Mouse (Mus musculus) ES-Bruce4 (cell line): Measurements from ENCODE around the gene Gns. TPM values are rescaled to one million over a fixed set of nuclear protein-coding genes. Genes with fewer than 3 reads are reported as not detected.

ENCODE experiments used
- H3K27ac ChIP-seq: 2 replicates; pipeline ENCODE4 v1.5.1; 2012; ENCODE audit warnings: low read length, inconsistent platforms; ENCODE audit not compliant: insufficient read depth
- H3K27me3 ChIP-seq: 2 replicates; pipeline ENCODE4 v1.6.1; 2012; ENCODE audit warnings: mild to moderate bottlenecking, low read length, inconsistent platforms; ENCODE audit not compliant: control insufficient read depth, poor library complexity, insufficient read depth, severe bottlenecking
- H3K36me3 ChIP-seq: 2 replicates; pipeline ENCODE4 v1.6.1; 2012; ENCODE audit warnings: inconsistent platforms, mild to moderate bottlenecking, low read length, moderate library complexity; ENCODE audit not compliant: control insufficient read depth, poor library complexity, insufficient read depth, severe bottlenecking
- H3K4me1 ChIP-seq: one replicate; pipeline ENCODE4 v1.8.1; 2011; ENCODE audit warnings: low read length; ENCODE audit not compliant: control insufficient read depth, insufficient read depth
- H3K4me3 ChIP-seq: 2 replicates; pipeline ENCODE4 v1.5.1; 2011; ENCODE audit warnings: low read depth, mild to moderate bottlenecking, low read length
- H3K9ac ChIP-seq: 2 replicates; pipeline ENCODE4 v1.6.1; 2012; ENCODE audit warnings: low read depth, mild to moderate bottlenecking, inconsistent platforms; ENCODE audit not compliant: poor library complexity, severe bottlenecking
- H3K9me3 ChIP-seq: replicated peaks from 2 replicates; pipeline ENCODE4 v1.6.1; 2012; ENCODE audit warnings: mild to moderate bottlenecking, low read length, inconsistent platforms; ENCODE audit not compliant: control insufficient read depth, poor library complexity, insufficient read depth, severe bottlenecking
- CTCF ChIP-seq: IDR thresholded peaks from one replicate; pipeline ENCODE4 v1.8.1; 2011; ENCODE audit warnings: low read depth, low read length
- EP300 ChIP-seq: IDR thresholded peaks from 2 replicates; pipeline ENCODE4 v1.6.1; 2011; ENCODE audit warnings: low read depth, low read length; ENCODE audit not compliant: insufficient read depth
- POLR2A ChIP-seq: IDR thresholded peaks from one replicate; pipeline ENCODE4 v1.8.1; 2011; ENCODE audit warnings: low read length; ENCODE audit not compliant: insufficient read depth
- polyA plus RNA-seq: library from polyadenylated mRNA; stranded (reverse); fragments of >200 nt; gene quantifications from 2 replicates; pipeline ENCODE4 v1.2.4, GENCODE M21; 2011; ENCODE audit warnings: low read depth; ENCODE audit not compliant: missing spikeins, insufficient read depth, insufficient read length

Gene Gns
- polyA plus RNA-seq, 1 experiment: 44.2 TPM

- H3K27ac ChIP-seq: no peak overlapping the region
- no peak overlapping the region for H3K4me3 ChIP-seq
- no peaks in the 10 kb centered on the region for H3K27me3 ChIP-seq
- no peaks in the 10 kb centered on the region for H3K9me3 ChIP-seq
- H3K9ac ChIP-seq: no peak overlapping the region
- no peak for TF ChIP-seq EP300
- TF ChIP-seq POLR2A: no peak
- no peak for TF ChIP-seq CTCF
- H3K4me1 ChIP-seq: peaks cover 2% of the 10 kb centered on the region
- peaks cover 5% of the 10 kb centered on the region; the same call in 1 of the 2 replicates for H3K36me3 ChIP-seq
These were observed 25.7 kb downstream of the Gns start for GRCm38 (mm10) chr10:121390602-121391001.

- Histone ChIP-seq H3K27ac (no peak overlapping the region), H3K4me3 (no peak overlapping the region), H3K9ac (no peak overlapping the region), H3K9me3 (no peaks in the 10 kb centered on the region), H3K36me3 (peaks cover 5% of the 10 kb centered on the region; the same call in 1 of the 2 replicates), H3K27me3 (no peaks in the 10 kb centered on the region), H3K4me1 (peaks cover 2% of the 10 kb centered on the region)
- TF ChIP-seq CTCF (no peak), POLR2A (no peak), EP300 (no peak)
These were observed 27.0 kb downstream of the Gns start for GRCm38 (mm10) chr10:121391901-121392300.

DNA sequence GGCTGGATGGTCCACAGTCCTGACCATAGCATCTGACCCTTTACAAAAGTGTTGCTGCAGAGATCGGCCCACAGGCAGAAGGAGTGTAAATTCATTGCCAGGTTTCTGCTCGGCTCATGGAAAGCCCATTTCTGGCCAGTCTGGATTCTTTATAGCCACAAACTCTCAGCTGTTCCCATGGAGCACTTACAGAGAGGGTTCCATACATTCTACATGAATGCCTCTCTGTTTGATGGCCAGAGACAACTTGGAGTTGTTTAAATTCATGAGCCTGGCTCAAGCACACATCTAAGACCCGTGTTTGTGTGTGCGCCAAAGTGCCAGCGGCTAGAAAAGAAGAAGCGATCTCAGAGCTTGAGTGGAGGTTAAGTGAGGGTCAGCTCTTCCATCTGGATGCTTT, 29.4 kb downstream of the Gns start:
- TF ChIP-seq POLR2A (no peak), EP300 (no peak), CTCF (no peak)
- no peak overlapping the region for H3K9ac ChIP-seq

DNA sequence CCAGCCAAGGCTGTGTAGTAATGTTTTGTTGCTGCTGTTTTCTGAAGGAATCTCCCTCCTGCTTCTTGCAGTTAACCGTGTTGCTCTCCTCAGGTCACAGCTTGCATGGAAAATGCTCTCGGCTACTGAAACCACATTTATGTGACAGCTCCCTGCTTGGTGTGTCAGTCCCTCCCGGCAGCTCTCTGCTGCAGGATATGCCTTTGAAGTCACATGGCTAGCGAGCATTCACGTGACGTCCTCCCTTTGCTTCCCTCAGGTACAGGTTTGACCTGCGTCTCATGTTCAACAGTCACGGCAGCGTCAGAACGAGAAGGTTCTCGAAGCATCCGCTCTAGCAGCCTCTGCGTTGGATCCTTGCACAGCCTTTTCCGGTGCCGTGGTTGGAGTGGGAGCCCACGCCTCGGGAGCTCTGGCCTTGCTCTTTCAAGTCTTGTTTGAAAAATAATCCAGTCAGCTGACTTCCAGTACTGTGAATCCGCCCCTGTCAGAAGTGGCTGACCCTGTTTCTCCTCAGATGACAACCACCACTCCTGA, 30.0 kb downstream of the Gns start:
- H3K27me3 ChIP-seq: no peaks in the 10 kb centered on the region
- peaks cover 5% of the 10 kb centered on the region; the same call in 1 of the 2 replicates for H3K36me3 ChIP-seq
- H3K4me1 ChIP-seq: peaks cover 2% of the 10 kb centered on the region
- H3K9ac ChIP-seq: no peak overlapping the region
- no peak overlapping the region for H3K27ac ChIP-seq
- H3K4me3 ChIP-seq: no peak overlapping the region
- H3K9me3 ChIP-seq: no peaks in the 10 kb centered on the region
- TF ChIP-seq POLR2A: no peak
- no peak for TF ChIP-seq EP300
- TF ChIP-seq CTCF: no peak

More for the DNA sequence above, 29.4 kb downstream of the Gns start:
- Histone ChIP-seq H3K9me3 (no peaks in the 10 kb centered on the region), H3K27me3 (no peaks in the 10 kb centered on the region), H3K27ac (no peak overlapping the region), H3K4me3 (no peak overlapping the region), H3K4me1 (peaks cover 2% of the 10 kb centered on the region), H3K36me3 (peaks cover 5% of the 10 kb centered on the region; the same call in 1 of the 2 replicates)

- TF ChIP-seq EP300: no peak
- TF ChIP-seq POLR2A: no peak
- no peak for TF ChIP-seq CTCF
- Histone ChIP-seq H3K27ac (no peak overlapping the region), H3K4me3 (no peak overlapping the region), H3K27me3 (no peaks in the 10 kb centered on the region), H3K36me3 (peaks cover 5% of the 10 kb centered on the region; the same call in 1 of the 2 replicates), H3K4me1 (peaks cover 2% of the 10 kb centered on the region), H3K9ac (no peak overlapping the region), H3K9me3 (no peaks in the 10 kb centered on the region)
These were observed 30.8 kb downstream of the Gns start for GRCm38 (mm10) chr10:121395542-121396176.

DNA sequence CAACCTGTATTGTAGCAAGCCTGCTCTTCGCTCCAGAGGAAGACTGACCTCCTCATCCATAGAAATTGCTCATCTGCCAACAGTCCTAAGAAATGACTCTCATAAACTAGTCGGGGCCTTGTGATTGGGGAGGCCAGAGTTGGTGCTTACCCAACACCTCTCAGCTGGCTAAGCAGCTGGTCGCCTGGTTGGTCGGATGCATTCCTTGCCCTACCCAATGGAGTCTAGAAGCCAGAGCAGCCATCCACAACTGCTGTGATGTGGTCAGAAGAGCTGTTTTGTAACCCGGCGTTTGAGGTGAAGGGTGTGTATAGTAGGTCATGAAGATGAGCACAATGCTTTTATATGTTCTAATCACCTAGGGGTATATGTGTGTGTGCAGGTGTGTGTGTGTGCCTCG, 33.7 kb downstream of the Gns start:
- no peaks in the 10 kb centered on the region for H3K36me3 ChIP-seq
- peaks cover 10% of the 10 kb centered on the region for H3K4me1 ChIP-seq
- TF ChIP-seq EP300 (no peak), CTCF (no peak), POLR2A (no peak)
- no peak overlapping the region for H3K27ac ChIP-seq
- H3K27me3 ChIP-seq: no peaks in the 10 kb centered on the region
- no peaks in the 10 kb centered on the region for H3K9me3 ChIP-seq
- no peak overlapping the region for H3K9ac ChIP-seq
- no peak overlapping the region for H3K4me3 ChIP-seq
